Mouse (Mus musculus): Measurements from ENCODE around the gene Zbtb4.

DNA sequence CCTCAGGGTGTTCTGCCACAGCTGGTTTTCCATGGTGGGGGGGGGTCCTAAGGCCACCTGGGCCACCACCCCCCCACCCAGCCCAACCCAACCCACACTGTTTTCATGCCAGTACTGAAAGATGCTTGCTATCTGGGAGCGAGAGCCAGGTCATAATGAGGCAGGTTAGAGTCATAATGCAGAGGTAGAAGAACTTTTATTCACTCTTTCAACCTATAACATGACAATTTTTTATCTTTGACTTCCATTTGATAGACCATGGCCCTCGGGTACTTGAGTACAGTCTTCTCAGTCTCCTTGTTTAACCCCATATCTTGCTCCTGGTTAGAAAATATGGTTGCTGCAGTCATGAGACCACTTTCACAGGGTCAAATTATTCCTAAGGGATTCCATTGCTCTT, 52.7 kb downstream of the Zbtb4 start, which contains the start of gene Spem2:
- no peak for TF ChIP-seq ZNF384 (IDR thresholded peaks at IDR 0.05; ENCODE audit: low read depth, low read length)
- TF ChIP-seq HCFC1 (IDR thresholded peaks at IDR 0.05; ENCODE audit: borderline replicate concordance, insufficient read depth, low read length): no peak
- TF ChIP-seq ZC3H11A (IDR thresholded peaks at IDR 0.05; ENCODE audit: borderline replicate concordance, low read depth, low read length): no peak
- TF ChIP-seq MAFK (IDR thresholded peaks at IDR 0.05; ENCODE audit: insufficient read depth, low read depth, low read length): no peak
